Mouse (Mus musculus): Measurements from ENCODE around the gene Pik3ip1.

The Pik3ip1 gene

DNA sequence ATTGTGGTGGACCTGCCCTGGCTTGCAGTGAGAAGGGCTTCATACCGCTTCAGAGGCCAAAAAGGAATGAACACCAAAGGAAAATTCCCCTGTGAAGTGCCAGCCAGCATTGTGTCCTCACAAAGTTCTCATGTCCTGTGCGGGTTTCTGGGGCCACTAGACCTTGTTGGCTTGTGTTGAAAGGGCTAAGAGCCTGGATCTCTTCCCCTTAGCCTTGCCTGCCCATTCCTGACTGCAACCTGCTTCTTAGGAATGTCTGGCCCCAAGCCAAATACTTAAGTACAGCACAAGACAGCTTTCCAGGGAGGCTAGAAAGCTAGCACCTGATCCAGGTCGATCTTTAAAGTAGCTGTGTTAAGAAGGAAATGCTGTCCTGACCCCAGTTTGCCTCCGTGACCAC, 27.4 kb upstream of the Pik3ip1 start:
- DNase-seq, result peak in 1 of 2 experiments; percentile 30

DNA sequence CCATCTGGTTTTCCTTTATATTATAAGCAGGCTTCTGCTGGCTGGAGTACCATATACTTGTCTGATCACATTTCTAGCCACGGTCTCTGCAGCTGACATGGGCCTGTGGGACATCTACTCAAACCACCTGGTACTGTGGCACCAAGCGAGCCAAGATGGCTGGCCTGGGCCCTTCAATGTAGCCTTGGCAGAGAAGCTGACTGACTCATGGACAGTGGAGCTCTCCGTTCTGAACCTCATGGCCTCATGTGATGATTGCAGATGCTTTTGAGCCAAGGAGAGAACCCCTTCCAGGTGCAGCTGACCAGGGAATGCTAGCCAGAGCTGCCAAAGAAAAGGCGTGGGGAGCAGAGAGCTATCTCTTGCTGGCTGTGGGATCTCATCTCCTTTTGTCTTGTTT, 24.4 kb upstream of the Pik3ip1 start:
- DNase-seq, result peak in 1 of 2 experiments; percentile 40

DNA sequence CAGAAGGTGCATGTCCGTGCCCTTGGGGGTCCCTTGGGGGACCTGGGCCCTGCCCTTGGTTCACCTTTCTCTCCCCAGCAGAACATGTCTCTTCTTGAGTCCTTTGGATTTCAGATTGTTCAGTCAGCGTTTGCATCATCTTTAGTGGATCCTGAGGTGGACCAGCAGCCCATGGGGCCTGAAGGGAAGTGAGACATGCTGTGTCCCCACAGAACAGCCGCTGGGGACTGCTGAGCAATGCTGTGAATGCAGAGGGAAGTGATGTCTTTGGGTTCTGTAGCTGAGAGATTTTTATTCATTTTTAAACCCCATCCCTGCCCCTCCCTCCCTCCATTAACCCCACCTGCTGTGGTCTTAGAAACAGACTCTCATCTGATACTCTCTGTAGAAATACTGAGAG, 22.3 kb upstream of the Pik3ip1 start:
- DNase-seq, result no peak

- DNase-seq, result no peak
Observed at GRCm38 (mm10) chr11:3309884-3310283, 20.3 kb upstream of the Pik3ip1 start.

- DNase-seq, result no peak
Observed at GRCm38 (mm10) chr11:3310789-3311585, 19.2 kb upstream of the Pik3ip1 start.

DNA sequence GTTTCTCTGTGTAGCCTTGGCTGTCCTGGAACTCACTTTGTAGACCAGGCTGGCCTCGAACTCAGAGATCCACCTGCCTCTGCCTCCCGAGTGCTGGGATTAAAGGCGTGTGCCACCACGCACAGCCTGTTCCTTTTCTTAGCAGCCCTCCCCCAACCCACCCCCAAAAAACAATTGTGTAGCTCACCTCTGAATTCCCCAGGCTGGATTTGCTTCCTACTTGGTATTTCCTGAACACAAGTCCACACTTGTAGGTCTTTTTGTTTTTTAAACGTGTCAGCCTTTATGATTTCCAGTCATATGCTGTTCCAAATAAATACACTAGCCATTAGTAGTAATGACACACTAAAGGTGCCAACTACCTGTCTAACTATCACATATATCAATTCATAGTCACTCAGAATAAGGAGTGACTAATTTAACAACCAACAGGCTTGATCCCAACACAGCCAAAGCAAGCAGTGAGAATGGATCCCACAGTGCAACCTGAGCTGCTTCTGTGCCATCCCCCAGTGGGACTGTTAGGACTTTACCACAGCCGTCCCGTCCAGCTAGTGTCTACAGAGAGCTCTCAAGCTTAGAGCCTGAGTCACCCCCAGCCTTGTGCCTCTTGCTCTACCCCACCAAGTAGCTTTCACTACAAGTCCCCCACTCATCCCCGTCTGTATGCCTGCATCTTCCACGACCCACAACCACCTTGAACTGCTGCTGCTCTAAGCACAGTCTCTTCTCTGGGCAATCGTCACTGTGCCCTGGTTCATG, 18.4 kb upstream of the Pik3ip1 start:
- DNase-seq, result no peak

DNA sequence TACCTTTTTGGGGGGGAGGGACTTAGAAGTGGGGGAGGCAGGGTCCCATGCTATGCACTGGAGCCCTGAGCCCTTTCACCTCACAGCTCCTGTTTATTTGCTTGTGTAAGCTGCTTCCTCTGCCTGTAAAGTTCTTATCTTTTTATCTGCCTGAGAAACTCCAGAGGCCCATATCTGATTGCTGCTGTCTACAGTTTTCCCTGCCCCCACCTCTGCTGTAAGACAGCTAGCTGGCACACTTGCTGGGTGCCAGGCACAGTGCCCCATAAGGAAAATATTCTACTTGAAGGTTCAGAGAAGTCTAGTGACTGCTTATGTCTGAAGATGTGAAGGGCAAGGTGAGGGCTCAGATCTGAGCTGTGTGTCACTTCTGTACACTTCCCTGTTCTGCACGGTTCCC, 16.9 kb upstream of the Pik3ip1 start:
- DNase-seq, result no peak

DNA sequence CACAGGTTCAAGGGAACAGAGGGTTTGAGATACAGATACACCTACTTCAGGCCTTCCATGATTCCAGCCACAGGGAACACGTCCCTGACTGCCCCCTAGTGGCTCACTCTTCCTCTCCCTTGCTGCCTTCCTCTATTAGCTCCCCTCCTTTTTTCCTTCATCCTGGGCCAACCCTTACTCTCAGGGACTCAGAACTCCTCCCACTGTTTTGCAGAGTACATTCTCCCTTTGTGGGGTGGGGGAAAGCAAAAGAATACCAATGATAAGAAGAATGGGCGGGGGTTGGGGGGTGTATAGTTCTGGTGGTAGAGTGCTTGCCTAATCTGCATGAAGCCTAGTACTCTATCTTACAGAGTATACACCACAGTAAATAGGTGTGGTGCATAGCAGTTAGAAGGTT, 16.1 kb upstream of the Pik3ip1 start:
- peak; percentile 74 to 88 for DNase-seq

GRCm38 (mm10) chr11:3318286-3318685, 11.9 kb upstream of the Pik3ip1 start:
- DNase-seq, result no peak

GRCm38 (mm10) chr11:3328271-3328670, 1.9 kb upstream of the Pik3ip1 start:
- no peak for DNase-seq

DNA sequence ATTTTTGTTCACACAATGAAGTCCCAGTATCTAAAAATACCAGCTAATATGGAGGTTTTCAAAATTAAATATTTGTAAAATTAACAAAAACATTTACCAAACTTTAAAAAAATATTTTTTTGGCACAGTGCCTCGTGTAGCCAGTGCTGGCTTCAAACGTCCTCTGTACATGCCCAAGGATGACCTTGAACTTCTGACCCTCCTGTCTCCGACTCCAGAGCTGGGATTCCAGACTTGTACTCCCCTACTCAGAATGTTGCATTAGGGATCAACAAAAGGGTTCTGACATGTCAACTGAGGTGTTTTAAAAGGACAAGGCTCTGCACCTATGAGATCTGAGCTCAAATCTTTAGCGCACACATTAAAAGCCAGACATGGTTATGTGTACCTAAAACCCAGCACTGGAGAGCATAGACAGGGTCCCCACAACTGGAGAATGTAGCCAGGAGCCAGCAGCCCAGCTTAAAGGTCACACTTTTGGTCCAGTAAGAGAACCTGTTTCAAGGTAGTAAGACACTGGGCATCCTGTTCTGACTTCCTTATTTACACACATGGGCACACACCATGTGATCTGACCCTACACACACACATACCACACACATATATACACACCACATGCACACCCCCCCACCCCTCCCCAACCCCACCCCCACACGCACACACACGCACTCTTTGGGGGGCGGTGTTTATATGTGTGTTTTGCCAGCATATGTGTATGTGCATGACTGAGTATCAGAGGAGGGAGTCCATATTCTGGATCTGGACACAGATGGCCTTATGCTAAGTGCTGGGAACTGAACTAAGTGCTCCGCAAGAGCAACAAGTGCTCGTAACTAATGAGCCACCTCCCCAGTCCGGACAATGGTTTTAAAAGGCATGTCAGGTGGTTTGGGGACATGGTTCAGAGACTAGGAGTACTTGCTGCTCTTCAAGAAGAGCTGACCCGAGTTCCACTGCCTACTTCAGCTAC, 1.1 kb upstream of the Pik3ip1 start:
- DNase-seq, result no peak

GRCm38 (mm10) chr11:3330566-3330965, 365 bp downstream of the Pik3ip1 start:
- peak; percentile 93 to 95 for DNase-seq

DNA sequence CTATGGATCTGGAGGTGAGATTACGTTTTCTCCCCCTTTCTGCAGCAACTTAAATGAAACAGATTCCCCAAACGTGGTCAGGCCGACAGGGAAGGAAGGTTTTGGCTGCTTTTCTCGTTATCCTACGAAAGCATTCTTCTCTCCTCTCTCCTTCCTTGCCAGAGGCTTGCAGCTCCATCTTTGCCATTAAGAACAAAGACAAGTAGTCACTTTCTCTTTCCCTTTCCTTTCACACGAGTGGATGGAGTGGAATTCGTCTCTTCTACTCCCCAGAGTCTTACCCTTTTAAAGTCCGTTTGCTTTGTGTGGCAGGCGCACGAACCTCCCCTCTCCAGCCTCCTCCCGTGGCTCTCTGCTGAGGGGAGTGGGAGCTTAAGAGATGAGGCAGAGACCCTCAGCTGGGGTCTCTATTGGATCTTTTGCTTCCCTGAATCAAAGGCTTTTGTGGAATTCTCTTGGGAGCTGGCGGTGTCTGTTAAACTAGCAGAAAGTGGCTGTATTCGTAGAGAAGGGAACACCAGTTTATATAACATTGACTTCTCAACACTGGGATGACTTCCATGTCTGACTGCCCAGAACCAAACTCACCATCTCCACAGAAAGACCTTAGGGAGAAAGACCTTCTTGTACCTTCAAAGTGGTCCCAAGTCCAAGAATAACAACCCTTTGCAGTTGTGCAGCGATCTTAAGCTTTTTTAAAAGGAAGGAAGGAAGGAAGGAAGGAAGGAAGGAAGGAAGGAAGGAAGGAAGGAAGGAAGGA, 970 bp downstream of the Pik3ip1 start:
- DNase-seq, result peak; percentile 42 to 56

DNA sequence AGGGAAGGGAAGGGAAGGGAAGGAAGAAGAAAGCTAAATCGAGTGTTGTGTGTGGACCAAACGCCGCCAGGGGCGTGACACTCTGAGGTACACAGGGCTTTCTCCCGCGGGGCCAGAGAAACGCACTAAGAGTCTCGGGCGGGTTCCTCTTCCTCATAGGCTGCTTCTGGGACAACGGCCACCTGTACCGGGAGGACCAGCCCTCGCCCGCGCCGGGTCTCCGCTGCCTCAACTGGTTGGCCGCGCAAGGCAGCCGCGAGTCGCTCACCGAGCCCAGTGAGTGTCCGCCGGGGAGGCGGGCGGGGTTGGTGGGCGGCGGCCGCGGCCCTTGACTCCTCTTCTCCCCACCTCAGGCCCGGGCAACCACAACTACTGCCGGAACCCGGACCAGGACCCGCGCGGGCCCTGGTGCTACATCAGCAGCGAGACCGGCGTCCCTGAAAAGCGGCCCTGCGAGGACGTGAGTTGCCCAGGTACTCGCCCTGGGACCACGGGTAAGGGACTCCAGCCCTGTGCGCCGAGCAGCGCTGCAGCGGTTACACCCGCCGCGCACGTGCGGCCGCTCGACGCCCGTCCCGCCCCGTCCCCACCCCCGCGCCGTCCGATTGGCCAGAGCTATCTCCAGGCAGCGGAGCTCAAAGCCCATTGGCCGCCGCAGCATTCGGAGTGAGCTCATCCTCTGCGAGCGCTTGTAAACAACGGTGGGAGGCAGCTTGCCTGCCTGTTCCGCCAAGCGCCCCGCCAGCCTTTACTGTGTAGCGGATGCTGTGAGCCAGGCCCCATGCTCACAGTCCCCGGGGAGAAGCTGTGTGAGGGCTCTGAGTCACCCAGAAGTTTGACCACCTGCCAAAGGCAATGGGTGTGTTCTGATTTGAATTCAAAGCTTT, 1.8 kb downstream of the Pik3ip1 start:
- DNase-seq, result peak; percentile 94 to 97

DNA sequence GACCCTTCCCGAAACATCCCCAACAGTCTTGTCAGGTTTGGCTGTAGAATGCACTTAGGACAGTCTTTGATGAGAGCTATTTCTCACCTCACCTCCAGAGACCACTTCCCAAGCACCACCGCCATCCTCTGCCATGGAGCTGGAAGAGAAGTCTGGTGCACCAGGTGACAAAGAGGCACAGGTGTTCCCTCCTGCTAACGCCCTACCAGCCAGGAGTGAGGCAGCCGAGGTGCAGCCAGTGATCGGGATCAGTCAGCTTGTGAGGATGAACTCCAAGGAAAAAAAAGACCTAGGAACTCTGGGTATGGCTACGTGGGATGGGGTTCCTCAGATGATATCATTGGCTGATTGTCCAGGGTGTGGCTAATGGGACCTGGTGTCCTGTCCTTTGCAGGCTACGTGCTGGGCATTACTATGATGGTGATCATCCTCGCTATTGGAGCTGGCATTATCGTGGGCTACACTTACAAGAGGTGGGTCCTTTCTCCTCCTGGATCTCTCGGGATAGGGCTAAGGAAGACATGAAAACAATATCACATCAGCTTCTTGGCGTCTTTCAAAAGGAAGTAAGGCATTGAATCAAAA, 3.0 kb downstream of the Pik3ip1 start:
- DNase-seq, result peak in 1 of 2 experiments; percentile 42

DNA sequence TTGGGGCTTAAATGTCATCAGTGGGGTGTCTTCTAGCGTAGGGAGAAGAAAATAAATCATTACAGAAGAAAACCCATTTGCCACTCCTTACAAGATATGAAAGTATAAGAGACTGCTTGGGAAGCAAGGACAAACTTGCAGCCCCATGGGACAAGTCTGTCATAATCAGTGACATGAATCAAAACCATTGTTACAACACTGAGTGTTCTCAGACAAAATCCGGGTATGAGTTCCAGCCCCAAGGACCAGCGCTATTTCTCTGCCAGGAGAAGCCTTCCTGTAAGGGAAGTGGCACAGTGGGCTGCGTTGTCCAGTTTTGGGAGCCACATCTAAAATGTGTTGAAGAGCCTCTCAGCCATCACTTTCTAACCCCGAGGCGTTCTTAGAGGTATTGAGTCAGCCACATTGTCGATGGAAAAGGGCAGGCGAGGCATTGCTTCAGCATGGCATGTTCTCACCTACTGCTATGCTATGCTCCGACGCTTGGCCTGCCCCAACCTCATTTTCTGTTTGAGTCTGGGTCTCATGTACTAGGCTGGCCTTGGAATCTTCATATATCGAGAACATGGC, 4.0 kb downstream of the Pik3ip1 start:
- DNase-seq, result no peak

DNA sequence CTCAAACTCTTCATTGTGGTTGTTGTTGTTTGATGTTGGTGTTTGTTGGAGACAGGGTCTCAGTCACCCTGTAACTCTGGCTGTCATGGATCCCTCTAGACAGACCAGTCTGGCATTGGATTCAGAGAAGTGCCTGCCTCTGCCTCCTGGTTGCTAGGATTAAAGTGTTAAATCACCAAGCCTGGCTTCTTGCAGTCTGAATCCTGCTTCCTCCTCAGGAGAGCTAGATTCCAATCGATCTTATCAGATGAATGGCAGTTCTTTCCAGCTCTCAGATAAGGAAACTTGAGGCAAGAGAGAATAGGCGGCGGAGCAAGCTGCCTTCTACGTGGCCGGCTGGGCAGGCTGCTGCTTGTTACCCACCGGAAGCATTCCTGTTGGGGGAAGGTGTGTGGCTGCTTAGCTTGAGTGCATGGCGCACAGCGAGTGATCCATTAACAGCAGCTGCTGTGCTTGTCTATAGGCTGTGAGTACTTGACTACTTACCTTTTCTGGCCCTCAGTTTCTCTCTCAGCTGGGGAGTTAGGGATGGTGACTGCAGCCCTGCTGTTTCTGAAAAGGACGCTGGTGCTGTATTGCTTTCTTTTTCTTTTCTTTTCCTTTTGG, 4.6 kb downstream of the Pik3ip1 start:
- no peak for DNase-seq

DNA sequence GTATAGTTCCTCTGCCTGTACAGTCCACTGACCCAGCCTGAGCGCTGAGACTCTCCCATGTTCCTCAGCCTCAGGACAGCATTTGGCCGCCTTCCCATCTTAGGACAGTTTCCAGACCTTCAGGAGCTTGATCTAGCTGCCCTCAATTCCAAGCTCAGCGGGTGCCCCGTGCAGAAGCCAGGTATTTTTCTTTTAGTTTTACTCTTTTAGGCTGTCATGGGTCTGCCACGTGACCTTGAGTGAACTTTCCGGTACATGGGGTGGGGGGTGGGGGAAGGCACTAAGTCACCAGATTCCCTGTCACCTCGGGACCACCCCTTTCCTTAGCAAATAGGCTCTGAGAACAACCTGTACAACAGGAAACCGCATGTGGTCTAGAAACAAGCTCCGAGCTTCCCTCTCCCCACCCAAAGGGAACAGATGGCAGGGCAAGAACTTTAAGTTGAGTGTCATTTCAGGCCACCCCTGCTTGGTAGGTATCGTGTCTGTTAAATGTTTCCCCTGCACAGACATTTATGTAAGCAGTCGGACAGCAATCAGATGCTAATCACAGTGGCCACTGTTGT, 5.5 kb downstream of the Pik3ip1 start:
- peak; percentile 90 to 94 for DNase-seq

DNA sequence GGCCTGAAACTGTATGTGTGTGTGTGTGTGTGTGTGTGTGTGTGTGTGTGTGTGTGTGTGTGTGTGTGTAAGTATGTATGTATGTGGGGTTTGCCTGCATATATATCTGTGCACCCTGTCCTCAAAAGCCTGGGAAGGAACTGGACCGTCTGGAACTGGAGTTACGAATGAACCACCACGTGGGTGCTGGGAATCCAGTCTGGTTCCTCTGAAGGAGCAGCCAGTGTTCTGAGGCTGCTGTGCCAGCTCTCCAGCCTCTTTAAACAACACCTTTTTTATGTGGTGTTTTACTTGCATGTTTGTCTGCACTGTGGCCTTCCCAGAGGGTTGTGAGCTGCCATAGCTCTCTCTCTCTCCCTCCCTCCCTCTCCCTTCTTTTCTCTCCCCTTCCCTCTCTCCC, 6.4 kb downstream of the Pik3ip1 start:
- no peak for DNase-seq
